In the genomic region with DNA sequence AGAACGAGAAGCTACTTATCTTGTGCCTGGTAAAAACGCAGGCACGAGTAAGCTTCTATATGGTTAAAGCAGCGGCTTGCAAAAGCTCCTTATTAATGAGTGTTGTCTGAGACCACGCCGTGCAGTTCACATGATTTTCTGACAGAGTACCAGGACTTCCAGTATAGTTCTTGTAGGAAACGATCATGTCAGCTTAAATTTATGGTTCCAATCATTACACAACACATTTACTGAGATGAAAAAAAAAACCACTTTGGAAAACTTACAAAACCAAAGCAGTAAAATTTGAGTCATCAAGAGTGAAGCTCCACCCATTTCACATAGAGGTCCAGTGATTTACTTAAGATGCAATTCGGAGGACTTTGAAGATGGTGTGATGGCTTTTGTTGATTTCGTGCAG, we compare ENCODE assay signal across 23 mouse cellular contexts. TPM values are rescaled to one million over a fixed set of nuclear protein-coding genes. Genes with fewer than 3 reads are reported as not detected.
DNase-seq lines count a peak whose midpoint lies in the region; ATAC-seq and TF ChIP-seq lines count a peak whose summit lies in the region.
"Had no signal": no experiment of that assay in that cellular context is flagged by ENCODE, and none has a peak within 500 bp of the region (broad histone marks: within the 10 kb centered on the region; RNA-seq: fewer than 3 reads in every experiment).

No protein-coding gene starts in this region.

- WGBS in limb, embryonic 12.5 days = 46% methylated on average over 9 of the region's 9 CpGs
- WGBS in limb, embryonic 10.5 days = 69% methylated on average over 9 of the region's 9 CpGs
- 29% methylated on average over 9 of the region's 9 CpGs for WGBS in limb, embryonic 14.5 days

- no peak for ATAC-seq in limb, embryonic 12.5 days (ENCODE audit: insufficient number of reproducible peaks, insufficient read depth, low FRiP score, low TSS enrichment, low read depth)
- ATAC-seq in limb, embryonic 14.5 days (ENCODE audit: low FRiP score, low read depth) = no peak
- ATAC-seq in megakaryocyte progenitor cell, adult 5-6 weeks (replicated peaks; ENCODE audit: poor library complexity) = no peak
- ATAC-seq in inflammation-experienced regulatory T-cells, adult 6 months = no peak
- ATAC-seq: forebrain, embryonic 15.5 days; midbrain, embryonic 13.5 days had no signal

- peak overlapping the region; percentile 29; the same call in 1 of the 2 replicates for H3K27ac ChIP-seq in limb, embryonic 12.5 days
- H3K27ac ChIP-seq in limb, embryonic 10.5 days = no peak overlapping the region
- H3K27ac ChIP-seq in limb, embryonic 14.5 days (replicated peaks; ENCODE audit: low read depth, low read length) = no peak overlapping the region
- H3K27ac ChIP-seq: embryonic facial prominence, embryonic 12.5 days; forebrain, embryonic 15.5 days; heart, adult 2 months; heart, embryonic 13.5 days; hindbrain, embryonic 12.5 days; midbrain, embryonic 13.5 days; neural tube, embryonic 12.5 days had no signal

- no peak overlapping the region for H3K9ac ChIP-seq in limb, embryonic 12.5 days (replicated peaks)
- H3K9ac ChIP-seq in limb, embryonic 14.5 days (ENCODE audit: low read depth, low read length, severe bottlenecking) = no peak overlapping the region
- H3K9ac ChIP-seq: embryonic facial prominence, embryonic 12.5 days; forebrain, embryonic 15.5 days; heart, embryonic 13.5 days; hindbrain, embryonic 12.5 days; midbrain, embryonic 13.5 days; neural tube, embryonic 12.5 days had no signal

- no peak overlapping the region for H3K4me3 ChIP-seq in limb, embryonic 12.5 days (replicated peaks)
- H3K4me3 ChIP-seq in limb, embryonic 10.5 days = no peak overlapping the region
- H3K4me3 ChIP-seq in limb, embryonic 14.5 days (replicated peaks; ENCODE audit: low read length) = no peak overlapping the region
- H3K4me3 ChIP-seq: embryonic facial prominence, embryonic 12.5 days; forebrain, embryonic 15.5 days; heart, adult 2 months; heart, embryonic 13.5 days; hindbrain, embryonic 12.5 days; megakaryocyte, embryonic 14.5 days; midbrain, embryonic 13.5 days; neural tube, embryonic 12.5 days had no signal

- H3K36me3 ChIP-seq in limb, embryonic 12.5 days = peaks cover 9% of the 10 kb centered on the region; the same call in 1 of the 2 replicates
- H3K36me3 ChIP-seq in limb, embryonic 10.5 days = peaks cover 5% of the 10 kb centered on the region; the same call in 1 of the 2 replicates
- peaks cover 5% of the 10 kb centered on the region for H3K36me3 ChIP-seq in limb, embryonic 14.5 days (ENCODE audit: control insufficient read depth, insufficient read depth, low read length)
- H3K36me3 ChIP-seq: embryonic facial prominence, embryonic 12.5 days; forebrain, embryonic 15.5 days; heart, embryonic 13.5 days; hindbrain, embryonic 12.5 days; midbrain, embryonic 13.5 days; neural tube, embryonic 12.5 days had no signal

- TF ChIP-seq POLR2A in limb, embryonic 14.5 days (IDR thresholded peaks at IDR 0.05; ENCODE audit: borderline replicate concordance, extremely low read depth, insufficient read depth, insufficient read length) = no peak

- H3K4me1 ChIP-seq in limb, embryonic 12.5 days (replicated peaks) = peaks cover 11% of the 10 kb centered on the region
- H3K4me1 ChIP-seq in limb, embryonic 10.5 days = peaks cover 13% of the 10 kb centered on the region
- 0 out of 2 replicates have a peak, but pooled peaks cover 4% of the 10 kb centered on the region for H3K4me1 ChIP-seq in limb, embryonic 14.5 days (ENCODE audit: control insufficient read depth, insufficient read depth, low read length)
- H3K4me1 ChIP-seq: megakaryocyte, embryonic 14.5 days had no signal

- H3K27me3 ChIP-seq in limb, embryonic 12.5 days = no peaks in the 10 kb centered on the region
- H3K27me3 ChIP-seq in limb, embryonic 10.5 days (ENCODE audit: low read depth, poor library complexity, severe bottlenecking) = no peaks in the 10 kb centered on the region
- no peaks in the 10 kb centered on the region for H3K27me3 ChIP-seq in limb, embryonic 14.5 days (ENCODE audit: control insufficient read depth, insufficient read depth, low read length)
- H3K27me3 ChIP-seq: embryonic facial prominence, embryonic 12.5 days; forebrain, embryonic 15.5 days; heart, embryonic 13.5 days; hindbrain, embryonic 12.5 days; megakaryocyte, embryonic 14.5 days; midbrain, embryonic 13.5 days; neural tube, embryonic 12.5 days had no signal

- no peaks in the 10 kb centered on the region for H3K9me3 ChIP-seq in limb, embryonic 12.5 days
- no peaks in the 10 kb centered on the region for H3K9me3 ChIP-seq in limb, embryonic 10.5 days (replicated peaks)
- no peaks in the 10 kb centered on the region for H3K9me3 ChIP-seq in limb, embryonic 14.5 days (ENCODE audit: control insufficient read depth, low read length)
- H3K9me3 ChIP-seq: embryonic facial prominence, embryonic 12.5 days; forebrain, embryonic 15.5 days; heart, embryonic 13.5 days; hindbrain, embryonic 12.5 days; midbrain, embryonic 13.5 days; neural tube, embryonic 12.5 days had no signal

- H3K4me2 ChIP-seq in limb, embryonic 12.5 days = no peak overlapping the region
- no peak overlapping the region for H3K4me2 ChIP-seq in limb, embryonic 14.5 days (replicated peaks; ENCODE audit: low read depth, low read length, severe bottlenecking)
- H3K4me2 ChIP-seq: embryonic facial prominence, embryonic 12.5 days; forebrain, embryonic 15.5 days; heart, embryonic 13.5 days; hindbrain, embryonic 12.5 days; midbrain, embryonic 13.5 days; neural tube, embryonic 12.5 days had no signal

- DNase-seq in limb, embryonic 10.5 days (ENCODE audit: low spot score) = no peak
- DNase-seq in 3134 (ENCODE audit: extremely low read depth, insufficient read length, low spot score) = peak; percentile 53
- peak; percentile 80 for DNase-seq in NIH3T3 (ENCODE audit: low read depth)
- peak; percentile 51 for DNase-seq in limb, embryonic 14.5 days (ENCODE audit: low spot score)
- DNase-seq: cerebellum, adult 11-12 months; cerebellum, postnatal 14 days; gastrocnemius, postnatal 14 days; heart, adult 2 months; heart, postnatal 14 days; kidney, adult 18-20 months; layer of hippocampus, adult 9-11 months; right cerebral cortex, postnatal 14 days; spleen, adult 18-20 months had no signal

RNA-seq across cellular contexts. Expression of a gene that starts 53.2 kb away (rescaled TPM):
- 12.3 and 12.6 TPM in 2 replicates for polyA plus RNA-seq in limb, embryonic 12.5 days (2016; fragmentation: Nextera tagmentation; extraction: Ambion mirVana)
- polyA plus RNA-seq in limb, embryonic 10.5 days (2016; fragmentation: Nextera tagmentation; extraction: Ambion mirVana) = 5.4 and 7.3 TPM in 2 replicates
- polyA plus RNA-seq in limb, embryonic 14.5 days (2012; rRNA removed) = 14.5 and 17.0 TPM in 2 replicates
- 9.1 and 11.3 TPM in 2 replicates for polyA plus RNA-seq in limb, embryonic 14.5 days (2014; fragmentation: Nextera tagmentation; extraction: Ambion mirVana)
- total RNA-seq in megakaryocyte progenitor cell, adult 5-6 weeks (2015) = 9.0 and 10.3 TPM in 2 replicates
- 4.7 and 6.6 TPM in 2 replicates for total RNA-seq in megakaryocyte progenitor cell, adult 5-6 weeks (2017)
- polyA plus RNA-seq in inflammation-experienced regulatory T-cells, adult 6 months (2017; shearing (Covaris generic)) = under 1 TPM; 0.32 to 0.65 (median 0.47) TPM
